Mouse (Mus musculus) neutrophil, adult 65 days (primary cell): ENCODE measurements around the gene Kctd6. TPM values are rescaled to one million over a fixed set of nuclear protein-coding genes. Genes with fewer than 3 reads are reported as not detected.

ENCODE experiments used
- total RNA-seq: library from RNA; stranded (reverse); gene quantifications from 2 replicates; pipeline ENCODE4 v1.2.4, GENCODE M21; 2023

Gene Kctd6
- total RNA-seq = 9.5 and 11.1 TPM in 2 replicates

DNA sequence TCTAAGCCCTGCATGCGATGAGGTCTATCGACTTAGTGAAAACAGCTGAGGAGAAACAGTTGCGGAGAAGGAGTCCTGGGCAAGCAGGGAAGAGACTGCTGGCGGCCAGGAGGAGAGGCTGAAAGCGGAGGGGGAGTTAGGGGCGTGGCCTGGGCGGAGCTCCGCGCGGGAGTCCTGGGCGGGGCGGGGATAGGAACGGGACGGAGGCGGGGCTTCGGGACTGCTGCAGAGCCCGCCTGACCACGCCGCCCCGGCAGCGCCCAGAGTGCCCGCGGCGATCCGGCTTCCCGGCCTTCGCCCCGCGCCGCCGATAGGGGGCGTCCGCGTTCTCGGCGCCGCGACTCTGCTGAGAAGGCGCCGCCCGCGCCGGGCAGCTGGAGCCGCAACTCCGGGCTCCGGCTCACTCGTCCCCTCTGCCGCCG is at the start of gene Kctd6:
Kctd6 (plus strand) TSS at position 338 of the 422 bp plus-strand sequence.

DNA sequence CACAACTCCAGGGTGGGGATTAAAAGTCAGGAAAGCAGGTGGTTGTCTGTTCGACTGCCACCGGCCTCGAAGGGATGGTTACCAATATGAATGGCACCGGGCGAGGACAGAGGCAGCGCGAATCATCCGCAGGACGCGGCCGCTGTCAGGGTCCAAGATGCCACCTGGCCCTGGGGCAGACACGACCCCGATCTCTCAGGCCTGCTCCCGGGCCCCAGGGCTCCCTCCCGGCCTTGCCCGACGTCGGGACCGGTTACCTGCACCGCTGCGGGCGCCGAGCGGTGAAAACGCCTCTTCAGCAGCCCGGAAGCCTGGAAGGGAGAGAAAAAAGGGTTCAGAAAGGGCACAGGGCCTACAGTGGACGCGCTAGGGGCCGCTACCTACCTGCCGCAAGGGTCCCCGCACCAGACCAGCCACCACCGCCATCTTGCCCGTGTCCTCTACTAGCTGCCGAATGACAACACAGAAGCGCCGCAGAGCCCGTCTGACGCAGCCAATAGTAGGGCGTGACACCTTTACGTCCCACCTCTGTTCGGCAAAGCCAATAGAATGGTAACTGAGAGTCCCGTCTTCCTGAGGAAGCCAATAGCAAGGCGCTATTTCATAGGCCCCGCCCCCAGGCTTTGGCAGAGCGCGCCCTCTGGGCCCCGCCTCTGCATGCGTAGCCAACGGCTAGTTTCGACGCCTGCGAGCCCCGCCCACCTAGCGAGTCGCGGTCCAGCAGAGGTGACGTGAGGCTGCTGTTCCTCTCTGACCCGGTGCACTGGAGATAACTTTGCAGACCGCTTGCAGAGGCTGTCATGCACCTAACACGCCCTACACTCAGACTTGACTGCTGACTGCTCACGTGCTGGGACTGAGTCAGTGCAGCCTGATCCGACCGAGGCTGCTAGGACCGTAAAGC is 41.2 kb upstream of the Kctd6 start, which contains the start of gene Pdhb:
Pdhb (minus strand) TSS at position 519 of the 904 bp plus-strand sequence.

DNA sequence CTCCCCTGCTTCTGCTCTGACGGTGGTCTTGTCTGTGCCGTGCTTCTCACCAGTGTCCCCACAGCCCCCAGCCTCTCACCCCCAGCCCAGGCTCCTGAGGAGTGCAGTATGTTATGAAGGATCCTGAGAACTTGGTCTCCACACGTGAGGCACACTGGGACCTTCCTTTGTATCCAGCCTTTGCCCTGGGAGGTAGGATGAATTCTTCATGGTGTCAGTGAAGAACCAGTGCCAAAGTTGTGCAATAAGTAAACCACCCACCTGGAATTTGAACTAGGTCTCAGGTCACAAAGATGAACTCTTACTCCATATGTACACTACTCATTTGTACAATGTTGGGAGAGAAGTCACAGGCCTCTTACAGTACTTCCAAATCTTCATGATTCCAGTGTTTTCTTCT is 45.2 kb downstream of the Kctd6 start, which contains the start of gene Acox2:
Acox2 (minus strand) TSS at position 188 of the 400 bp plus-strand sequence.

Other genes with a start within 250 kb of the Kctd6 start
- gene Dnase1l3, start 219.6 kb upstream of the Kctd6 start, total RNA-seq = 0.57 and 1.1 TPM in 2 replicates
- not detected in 2 replicates for gene Abhd6, start 211.2 kb upstream of the Kctd6 start, total RNA-seq
- gene Rpp14, start 133.8 kb upstream of the Kctd6 start, total RNA-seq = 4.0 and 5.0 TPM in 2 replicates
- 60.4 and 74.5 TPM in 2 replicates for gene Pxk, start 115.9 kb upstream of the Kctd6 start, total RNA-seq
- 106 and 127 TPM in 2 replicates for gene Pdhb, start 41.1 kb upstream of the Kctd6 start, total RNA-seq
- not detected in 2 replicates for gene Acox2, start 45.2 kb downstream of the Kctd6 start, total RNA-seq
- not detected in 2 replicates for gene Fam107a, start 103.9 kb downstream of the Kctd6 start, total RNA-seq
- gene Oit1, start 164.6 kb downstream of the Kctd6 start, total RNA-seq = not detected in 2 replicates